Mouse (Mus musculus) embryo, embryonic 10.5 days (tissue): ENCODE measurements at regions not wholly inside any gene's neighbourhood (a gene's known extent, or its start where the extent isn't known, plus 50 kb on each side); places are given as distances from the start of the nearest gene placed in this dataset.

Experiments used
- DNase-seq: peaks from one replicate; pipeline ENCODE4 v3.0.0-alpha.2; 2015; ENCODE audit warnings: low spot score

DNA sequence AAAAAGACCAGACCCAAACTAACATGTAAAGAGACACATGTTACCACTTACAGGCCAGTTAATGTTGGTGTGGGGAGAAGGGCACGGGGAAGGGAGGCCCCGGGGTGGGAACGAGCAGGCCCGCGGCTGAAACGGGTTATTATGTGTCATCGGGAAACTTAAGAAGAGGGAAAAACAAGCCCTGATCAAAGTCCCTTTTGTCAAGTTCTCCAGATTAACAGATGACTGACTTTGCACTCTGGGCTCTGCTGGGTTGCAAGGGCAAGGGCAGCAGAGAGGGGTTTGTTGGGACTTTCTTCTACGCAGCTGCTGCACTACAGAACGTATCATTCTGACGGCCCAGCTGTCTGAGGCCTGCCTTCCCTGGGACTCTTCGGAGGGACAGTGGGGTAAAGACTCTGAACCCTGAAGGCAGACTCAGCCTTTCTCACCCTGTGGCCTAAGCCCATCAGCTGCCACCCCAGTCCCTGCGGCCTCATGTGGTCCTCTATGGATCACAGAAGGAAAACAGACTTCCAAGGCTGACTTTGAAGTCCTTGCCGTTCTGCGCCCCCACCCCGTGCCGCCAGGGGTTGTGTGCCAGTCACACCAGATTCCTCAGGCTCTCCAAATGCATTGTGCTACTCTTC lies 240.7 kb downstream of the Rplp1 start:
- peak; percentile 72 for DNase-seq

GRCm38 (mm10) chr9:61670986-61671385 lies 243.4 kb downstream of the Rplp1 start:
- no peak for DNase-seq

GRCm38 (mm10) chr9:61669729-61670520 lies 244.4 kb downstream of the Rplp1 start:
- no peak for DNase-seq

DNA sequence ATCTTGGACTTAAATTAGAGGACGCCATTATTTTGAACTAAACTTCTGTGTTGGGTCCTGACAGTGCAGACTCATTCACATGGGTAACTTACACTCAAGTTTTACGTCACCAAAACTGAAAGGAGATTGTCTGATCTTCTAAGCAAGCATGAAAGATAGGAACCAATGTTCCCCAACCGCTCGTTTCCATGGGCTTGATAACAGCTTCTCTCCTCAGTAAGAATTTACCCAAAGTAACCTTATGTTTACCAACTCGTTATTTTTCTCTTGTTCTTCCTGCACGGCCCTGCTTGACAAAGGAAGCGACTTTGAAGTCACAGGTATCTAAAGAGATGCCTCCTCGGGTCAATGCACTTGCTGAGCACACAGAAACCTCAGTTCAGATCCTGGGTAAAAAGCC lies 245.6 kb downstream of the Rplp1 start:
- DNase-seq = no peak

- no peak for DNase-seq
Measured at GRCm38 (mm10) chr9:61668157-61668697, 246.1 kb downstream of the Rplp1 start.

DNA sequence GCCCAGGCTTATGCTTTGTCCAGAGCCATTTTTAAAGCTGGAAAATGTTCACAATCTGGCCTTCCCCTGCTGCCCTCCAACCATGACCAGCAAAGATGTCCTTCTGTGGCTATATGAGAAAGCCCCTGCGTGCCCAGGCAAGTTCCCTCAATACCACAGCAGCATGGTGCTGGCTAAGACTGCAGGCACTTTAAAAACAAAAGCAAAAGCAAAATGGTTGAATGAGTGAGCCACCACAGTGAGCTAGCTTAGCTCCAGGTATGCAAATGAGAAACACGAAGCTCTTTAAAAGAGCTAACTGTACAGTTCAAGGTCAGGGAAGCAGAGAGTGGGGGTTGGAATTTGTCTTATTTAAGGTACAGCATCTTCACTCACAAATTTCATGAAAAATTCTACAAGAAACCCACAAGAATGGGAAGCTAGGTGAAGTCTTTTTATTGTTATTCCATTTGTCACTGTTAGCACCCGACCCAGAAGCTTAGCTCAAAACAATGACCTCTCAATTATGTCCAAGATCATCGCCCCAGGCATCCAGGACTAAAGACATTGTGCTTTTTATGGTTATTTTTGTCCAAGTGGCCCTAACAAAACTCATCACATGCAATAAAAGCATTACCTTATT lies 246.8 kb downstream of the Rplp1 start:
- no peak for DNase-seq

DNA sequence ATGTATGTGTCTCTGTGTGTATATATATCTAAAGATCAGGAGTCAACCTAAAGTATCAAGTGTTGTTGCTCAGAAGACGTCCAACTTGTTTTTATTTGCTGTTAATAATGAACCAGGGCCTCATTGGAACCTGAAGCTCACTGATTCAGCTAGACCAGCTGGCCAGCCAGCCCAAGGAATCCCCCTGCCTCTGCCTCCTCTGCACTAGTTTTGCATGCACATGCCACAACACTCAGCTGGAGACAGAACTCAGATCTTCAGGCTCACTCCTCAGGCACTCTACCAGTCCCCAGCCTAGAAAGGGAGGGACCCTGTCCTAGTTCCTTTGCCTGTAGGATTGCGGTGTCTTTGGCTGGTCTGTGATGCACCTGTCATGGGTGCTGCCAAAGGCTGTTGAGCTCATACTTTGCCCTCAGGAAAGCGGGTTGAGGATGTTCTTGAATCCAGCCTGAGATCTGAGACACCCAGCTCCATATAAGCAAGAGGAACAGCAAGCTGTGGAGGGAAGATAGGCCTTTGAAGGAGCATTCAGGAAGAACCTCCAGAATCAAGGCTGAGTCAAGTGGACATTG lies 247.5 kb downstream of the Rplp1 start:
- no peak for DNase-seq

- DNase-seq = no peak
Measured at GRCm38 (mm10) chr9:61666118-61666517, 248.2 kb downstream of the Rplp1 start.

- no peak for DNase-seq
Measured at GRCm38 (mm10) chr9:61665254-61665653, 249.1 kb downstream of the Rplp1 start.

- no peak for DNase-seq
Measured at GRCm38 (mm10) chr9:61664000-61664622, 250.2 kb downstream of the Rplp1 start.

DNA sequence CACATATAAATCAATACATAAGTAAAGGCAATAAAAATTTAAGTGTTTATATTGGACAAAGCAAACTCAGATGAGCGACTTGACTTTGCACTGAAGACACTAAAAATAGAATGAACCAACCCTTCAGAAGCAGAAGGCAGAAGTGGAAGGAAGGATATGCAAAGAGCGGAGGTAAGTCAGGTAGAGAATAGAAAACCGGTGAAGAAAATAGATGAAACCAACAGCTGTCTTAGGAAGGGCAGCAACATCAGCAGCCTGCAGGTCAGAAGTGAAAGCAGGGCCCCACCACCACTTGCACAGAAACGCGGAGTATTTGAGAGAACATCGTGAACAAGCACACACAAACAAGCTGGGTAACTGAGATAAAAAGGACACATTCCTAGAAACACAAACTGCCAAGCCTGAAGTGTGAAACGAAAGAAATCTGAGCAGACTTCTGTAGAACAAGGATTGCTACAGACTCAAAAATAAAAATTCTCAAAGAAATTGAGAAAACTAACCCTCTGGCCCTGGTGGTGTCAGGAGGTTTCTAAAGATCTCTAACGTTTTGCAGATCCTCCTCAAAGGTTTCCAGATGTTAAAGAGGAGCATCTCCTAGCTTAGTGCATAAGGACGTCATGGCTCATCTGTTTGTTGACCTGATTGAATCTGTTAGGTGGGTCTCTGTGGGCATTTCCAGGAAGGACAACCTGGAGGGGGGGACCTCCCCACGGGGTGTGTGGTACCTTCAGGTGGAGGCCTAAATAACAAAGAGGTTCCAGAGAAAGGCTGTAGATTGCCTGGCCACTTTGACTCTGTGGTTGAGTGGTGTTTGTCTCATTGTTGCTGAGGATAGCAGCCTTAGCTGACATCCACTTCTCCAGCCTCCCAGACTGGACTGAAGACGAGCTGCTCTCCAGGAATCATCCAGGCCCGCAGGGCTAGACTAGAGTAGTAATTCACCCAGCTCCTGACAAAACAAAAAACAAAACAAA lies 252.0 kb downstream of the Rplp1 start:
- no peak for DNase-seq

DNA sequence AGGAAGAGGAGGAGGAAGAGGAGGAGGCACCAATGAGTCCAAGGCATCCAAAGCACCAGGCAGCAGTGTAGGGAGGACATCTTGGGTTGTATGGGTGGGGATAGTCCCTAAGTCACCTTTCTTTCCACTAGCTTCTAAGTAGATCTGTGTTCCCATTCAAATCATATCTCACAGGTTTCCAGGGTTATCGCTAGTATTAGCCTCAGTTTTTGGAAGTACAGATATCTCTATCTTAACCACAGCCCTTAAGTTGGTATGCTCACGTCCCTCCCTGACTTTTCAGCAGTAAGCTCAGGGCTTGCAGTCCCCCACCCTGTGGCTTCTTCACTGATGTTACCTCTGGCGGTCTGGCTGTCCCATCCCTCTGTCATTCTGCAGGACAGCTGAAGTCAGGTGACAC lies 254.2 kb downstream of the Rplp1 start:
- no peak for DNase-seq

- no peak for DNase-seq
Measured at GRCm38 (mm10) chr9:61657996-61658395, 256.3 kb downstream of the Rplp1 start.

GRCm38 (mm10) chr9:61655433-61655981 lies 258.8 kb downstream of the Rplp1 start:
- DNase-seq = no peak

GRCm38 (mm10) chr9:61645661-61646425 lies 268.5 kb downstream of the Rplp1 start:
- peak; percentile 34 for DNase-seq

DNA sequence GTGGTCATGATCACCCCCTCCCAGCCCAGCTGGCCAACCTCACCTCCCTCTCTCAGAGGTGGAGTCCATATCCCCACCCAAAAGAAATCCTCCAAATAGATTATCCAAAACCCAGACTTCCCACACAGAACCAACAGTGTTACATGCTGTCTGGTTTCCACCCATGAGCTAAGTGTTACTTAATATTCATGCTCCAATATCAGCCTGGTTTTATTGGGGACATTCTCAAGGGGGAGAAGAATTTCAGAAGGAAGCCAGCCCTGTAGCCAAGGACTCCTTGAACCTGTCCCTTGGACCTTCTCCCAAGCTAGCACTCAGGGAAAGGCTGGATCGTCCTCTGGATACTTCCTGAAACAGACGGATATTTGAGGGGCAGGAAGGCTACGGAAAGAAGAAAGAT lies 268.6 kb downstream of the Tle3 start:
- no peak for DNase-seq

DNA sequence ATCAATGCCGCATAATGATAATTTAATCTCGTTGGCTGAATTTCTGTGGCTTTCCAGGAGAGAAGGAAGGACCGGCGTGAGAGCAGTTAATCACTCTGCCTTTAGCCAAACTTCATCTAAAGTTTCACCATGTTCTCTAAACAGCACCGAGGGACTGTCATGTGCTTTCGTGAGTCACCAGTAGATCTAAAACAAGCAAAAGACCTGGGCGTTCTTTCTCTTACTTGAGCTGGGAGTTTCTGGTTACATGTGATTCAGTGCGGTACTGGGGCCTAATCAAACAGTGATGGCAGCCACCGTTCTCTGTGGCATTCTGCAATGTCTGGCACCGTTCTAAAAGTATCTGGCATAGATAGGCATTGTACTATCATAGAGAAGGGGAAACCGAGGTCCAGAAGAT lies 266.7 kb downstream of the Tle3 start:
- no peak for DNase-seq

- DNase-seq = no peak
Measured at GRCm38 (mm10) chr9:61633936-61634335, 261.8 kb downstream of the Tle3 start.

- DNase-seq = no peak
Measured at GRCm38 (mm10) chr9:61632602-61633001, 260.4 kb downstream of the Tle3 start.

GRCm38 (mm10) chr9:61631097-61631496 lies 258.9 kb downstream of the Tle3 start:
- no peak for DNase-seq
